Mouse (Mus musculus): ENCODE data around the gene Stxbp1. TPM values are rescaled to one million over a fixed set of nuclear protein-coding genes. Genes with fewer than 3 reads are reported as not detected.

The Stxbp1 gene
- polyA plus RNA-seq, 1 experiment from 2014 or later = 3.3 TPM

GRCm38 (mm10) chr2:32750887-32751664 is 96.0 kb downstream of the Stxbp1 start:
- DNase-seq (no peak), ATAC-seq (ENCODE audit: low read depth) (peak; percentile 69)
- Histone ChIP-seq H3K9ac (no peak overlapping the region), H3K4me1 (replicated peaks) (0 out of 2 replicates have a peak, but pooled peaks cover 4% of the 10 kb centered on the region), H3K27me3 (no peaks in the 10 kb centered on the region), H3K4me3 (replicated peaks) (peak overlapping the region; percentile 23), H3K27ac (no peak overlapping the region), H3K4me2 (peak overlapping the region; percentile 40), H3K9me3 (replicated peaks) (no peaks in the 10 kb centered on the region), H3K36me3 (0 out of 2 replicates have a peak, but pooled peaks cover 11% of the 10 kb centered on the region)
- WGBS (ENCODE audit: insufficient replicate concordance) = 66% methylated on average over 31 of the region's 31 CpGs

GRCm38 (mm10) chr2:32750199-32750598 is 96.8 kb downstream of the Stxbp1 start:
- H3K36me3 ChIP-seq = 0 out of 2 replicates have a peak, but pooled peaks cover 11% of the 10 kb centered on the region
- ATAC-seq (ENCODE audit: low read depth) = no peak

GRCm38 (mm10) chr2:32749082-32749481 is 98.0 kb downstream of the Stxbp1 start:
- Histone ChIP-seq H3K4me1 (replicated peaks) (0 out of 2 replicates have a peak, but pooled peaks cover 4% of the 10 kb centered on the region), H3K4me3 (replicated peaks) (no peak overlapping the region), H3K4me2 (no peak overlapping the region), H3K27me3 (no peaks in the 10 kb centered on the region), H3K27ac (no peak overlapping the region), H3K9ac (no peak overlapping the region), H3K9me3 (replicated peaks) (no peaks in the 10 kb centered on the region), H3K36me3 (0 out of 2 replicates have a peak, but pooled peaks cover 11% of the 10 kb centered on the region)
- WGBS (ENCODE audit: insufficient replicate concordance) = 83% methylated on average over 16 of the region's 16 CpGs
- DNase-seq (no peak), ATAC-seq (ENCODE audit: low read depth) (no peak)

More at GRCm38 (mm10) chr2:32750199-32750598, 96.8 kb downstream of the Stxbp1 start:
- Histone ChIP-seq H3K4me1 (replicated peaks) (0 out of 2 replicates have a peak, but pooled peaks cover 4% of the 10 kb centered on the region), H3K27me3 (no peaks in the 10 kb centered on the region), H3K27ac (no peak overlapping the region), H3K9me3 (replicated peaks) (no peaks in the 10 kb centered on the region), H3K4me3 (replicated peaks) (no peak overlapping the region), H3K4me2 (no peak overlapping the region), H3K9ac (no peak overlapping the region)
- 71% methylated on average over 7 of the region's 7 CpGs for WGBS (ENCODE audit: insufficient replicate concordance)
- DNase-seq = no peak

GRCm38 (mm10) chr2:32744272-32744982 is 102.6 kb downstream of the Stxbp1 start:
- no peak overlapping the region for H3K9ac ChIP-seq
- H3K27ac ChIP-seq = no peak overlapping the region
- WGBS (ENCODE audit: insufficient replicate concordance) = 65% methylated on average over 15 of the region's 15 CpGs
- DNase-seq (no peak), ATAC-seq (ENCODE audit: low read depth) (no peak)
- peaks cover 28% of the 10 kb centered on the region for H3K27me3 ChIP-seq
- no peak overlapping the region for H3K4me2 ChIP-seq
- H3K36me3 ChIP-seq = 0 out of 2 replicates have a peak, but pooled peaks cover 3% of the 10 kb centered on the region
- peaks cover 10% of the 10 kb centered on the region for H3K4me1 ChIP-seq (replicated peaks)
- no peaks in the 10 kb centered on the region for H3K9me3 ChIP-seq (replicated peaks)
- H3K4me3 ChIP-seq (replicated peaks) = no peak overlapping the region

GRCm38 (mm10) chr2:32742173-32742531 is 104.9 kb downstream of the Stxbp1 start:
- no peak overlapping the region for H3K9ac ChIP-seq
- peaks cover 28% of the 10 kb centered on the region for H3K27me3 ChIP-seq
- H3K4me1 ChIP-seq (replicated peaks) = peaks cover 10% of the 10 kb centered on the region
- DNase-seq (no peak), ATAC-seq (ENCODE audit: low read depth) (no peak)
- no peak overlapping the region for H3K4me3 ChIP-seq (replicated peaks)
- 0 out of 2 replicates have a peak overlapping the region, but pooled peaks have one; percentile 61 for H3K4me2 ChIP-seq
- no peak overlapping the region for H3K27ac ChIP-seq
- H3K9me3 ChIP-seq (replicated peaks) = no peaks in the 10 kb centered on the region
- WGBS (ENCODE audit: insufficient replicate concordance) = 69% methylated on average over 18 of the region's 18 CpGs
- H3K36me3 ChIP-seq = no peaks in the 10 kb centered on the region

GRCm38 (mm10) chr2:32741273-32742172 is 105.5 kb downstream of the Stxbp1 start:
- H3K9me3 ChIP-seq (replicated peaks) = no peaks in the 10 kb centered on the region
- no peaks in the 10 kb centered on the region for H3K36me3 ChIP-seq
- H3K4me3 ChIP-seq (replicated peaks) = peak overlapping the region; percentile 40
- peaks cover 13% of the 10 kb centered on the region for H3K4me1 ChIP-seq (replicated peaks)
- no peak overlapping the region for H3K9ac ChIP-seq
- H3K27me3 ChIP-seq = peaks cover 28% of the 10 kb centered on the region
- H3K4me2 ChIP-seq = peak overlapping the region; percentile 61
- ATAC-seq (ENCODE audit: low read depth) (0 out of 2 replicates have a peak, but pooled peaks have one; percentile 32), DNase-seq (no peak)
- H3K27ac ChIP-seq = no peak overlapping the region
- WGBS (ENCODE audit: insufficient replicate concordance) = 33% methylated on average over 56 of the region's 58 CpGs

GRCm38 (mm10) chr2:32740916-32741272 is 106.2 kb downstream of the Stxbp1 start, which contains the start of gene 6330409D20Rik:
Gene 6330409D20Rik, minus strand, starts transcription at chr2:32741016.
- no peak within 1 kb of the TSS for H3K9ac ChIP-seq
- peak within 1 kb of the TSS; percentile 61 for H3K4me2 ChIP-seq
- DNase-seq = no peak
- peaks cover 28% of the 10 kb centered on the region for H3K27me3 ChIP-seq
- H3K36me3 ChIP-seq = no peaks in the 10 kb centered on the region
- 28% methylated on average over 11 of the region's 11 CpGs for WGBS (ENCODE audit: insufficient replicate concordance)
- no peaks in the 10 kb centered on the region for H3K9me3 ChIP-seq (replicated peaks)
- H3K27ac ChIP-seq = no peak within 1 kb of the TSS
- no peak for ATAC-seq (ENCODE audit: low read depth)
- H3K4me3 ChIP-seq (replicated peaks) = peak within 1 kb of the TSS; percentile 40
- peaks cover 17% of the 10 kb centered on the region for H3K4me1 ChIP-seq (replicated peaks)

GRCm38 (mm10) chr2:32739311-32739710 is 107.7 kb downstream of the Stxbp1 start:
- peaks cover 30% of the 10 kb centered on the region for H3K4me1 ChIP-seq (replicated peaks)
- no peaks in the 10 kb centered on the region for H3K9me3 ChIP-seq (replicated peaks)
- DNase-seq (no peak), ATAC-seq (ENCODE audit: low read depth) (no peak)
- no peak overlapping the region for H3K4me2 ChIP-seq
- no peak overlapping the region for H3K27ac ChIP-seq
- no peak overlapping the region for H3K4me3 ChIP-seq (replicated peaks)
- peaks cover 28% of the 10 kb centered on the region for H3K27me3 ChIP-seq
- no peak overlapping the region for H3K9ac ChIP-seq
- no peaks in the 10 kb centered on the region for H3K36me3 ChIP-seq
- WGBS (ENCODE audit: insufficient replicate concordance) = 64% methylated on average over 4 of the region's 4 CpGs

Other genes starting within 250 kb of the Stxbp1 start
- gene St6galnac6, start 247.5 kb downstream of the Stxbp1 start, polyA plus RNA-seq (2015; fragmentation: Nextera tagmentation; extraction: Ambion mirVana) = 10.0 and 12.8 TPM in 2 replicates
- gene Ak1, start 225.5 kb downstream of the Stxbp1 start, polyA plus RNA-seq (2015; fragmentation: Nextera tagmentation; extraction: Ambion mirVana) = 2.2 and 2.3 TPM in 2 replicates
- 20.6 and 23.4 TPM in 2 replicates for gene Eng, start 200.7 kb downstream of the Stxbp1 start, polyA plus RNA-seq (2015; fragmentation: Nextera tagmentation; extraction: Ambion mirVana)
- gene Fpgs, start 143.1 kb downstream of the Stxbp1 start, polyA plus RNA-seq (2015; fragmentation: Nextera tagmentation; extraction: Ambion mirVana) = 31.1 and 32.9 TPM in 2 replicates
- 60.4 TPM in 2 replicates for gene Cdk9, start 134.2 kb downstream of the Stxbp1 start, polyA plus RNA-seq (2015; fragmentation: Nextera tagmentation; extraction: Ambion mirVana)
- 5.4 and 5.6 TPM in 2 replicates for gene Sh2d3c, start 126.2 kb downstream of the Stxbp1 start, polyA plus RNA-seq (2015; fragmentation: Nextera tagmentation; extraction: Ambion mirVana)
- 0.15 TPM in 1 of 2 replicates, not detected in the other for gene 6330409D20Rik, start 106.2 kb downstream of the Stxbp1 start, polyA plus RNA-seq (2015; fragmentation: Nextera tagmentation; extraction: Ambion mirVana)
- 30.1 TPM in 2 replicates for gene Tor2a, start 90.0 kb downstream of the Stxbp1 start, polyA plus RNA-seq (2015; fragmentation: Nextera tagmentation; extraction: Ambion mirVana)
- gene Ttc16, start 71.6 kb downstream of the Stxbp1 start, polyA plus RNA-seq (2015; fragmentation: Nextera tagmentation; extraction: Ambion mirVana) = 0.07 and 0.13 TPM in 2 replicates
- gene Ptrh1, start 71.5 kb downstream of the Stxbp1 start, polyA plus RNA-seq (2015; fragmentation: Nextera tagmentation; extraction: Ambion mirVana) = 2.4 and 3.6 TPM in 2 replicates
- 0.24 and 0.25 TPM in 2 replicates for gene Cfap157, start 62.8 kb downstream of the Stxbp1 start, polyA plus RNA-seq (2015; fragmentation: Nextera tagmentation; extraction: Ambion mirVana)
- 7.0 and 7.6 TPM in 2 replicates for gene Fam129b, start 28.9 kb upstream of the Stxbp1 start, polyA plus RNA-seq (2015; fragmentation: Nextera tagmentation; extraction: Ambion mirVana)
- gene Rpl12, start 114.3 kb upstream of the Stxbp1 start, polyA plus RNA-seq (2015; fragmentation: Nextera tagmentation; extraction: Ambion mirVana) = 141 and 148 TPM in 2 replicates
- gene Lrsam1, start 114.4 kb upstream of the Stxbp1 start, polyA plus RNA-seq (2015; fragmentation: Nextera tagmentation; extraction: Ambion mirVana) = 2.0 and 3.0 TPM in 2 replicates
- 9.0 and 9.9 TPM in 2 replicates for gene Slc2a8, start 134.8 kb upstream of the Stxbp1 start, polyA plus RNA-seq (2015; fragmentation: Nextera tagmentation; extraction: Ambion mirVana)

All from liver, embryonic 13.5 days (tissue).